Mouse (Mus musculus) cortical plate, adult 2 months (tissue): ENCODE data around the gene Mllt3.

ENCODE experiments used
- CTCF ChIP-seq: fragments of 200-500 bp; IDR thresholded peaks from 2 replicates; pipeline ENCODE4 v1.5.1; 2011; ENCODE audit warnings: mild to moderate bottlenecking, control low read depth, low read length; ENCODE audit not compliant: insufficient read depth; ENCODE audit errors: extremely low read depth
- POLR2A ChIP-seq: fragments of 200-500 bp; IDR thresholded peaks from 2 replicates; pipeline ENCODE4 v1.6.1; 2011; ENCODE audit warnings: mild to moderate bottlenecking, low read length, control low read depth; ENCODE audit not compliant: insufficient read depth; ENCODE audit errors: extremely low read depth

DNA sequence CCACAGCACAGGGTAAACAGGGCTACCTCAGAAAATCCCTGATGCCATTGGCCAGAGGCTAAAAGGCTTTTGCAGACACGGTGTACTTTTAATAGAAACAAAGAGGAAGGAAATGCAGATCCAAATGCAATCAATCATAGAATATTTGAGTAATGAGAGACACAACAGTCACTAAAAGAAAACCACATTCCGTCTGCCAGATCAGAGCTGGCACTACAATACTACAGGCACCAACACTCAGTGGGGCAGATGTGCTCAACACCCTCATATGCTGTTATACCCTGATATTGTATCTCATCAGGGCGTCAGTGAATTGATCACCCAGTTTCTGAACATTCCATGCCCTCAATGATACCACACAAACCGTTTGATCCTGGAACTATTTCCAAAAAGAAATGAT is 79.4 kb downstream of the Mllt3 start:
- no peak for TF ChIP-seq POLR2A
- no peak for TF ChIP-seq CTCF
